Mouse (Mus musculus) E14TG2a.4 (cell line): ENCODE data around the gene 1500009C09Rik.

Experiments
- CTCF ChIP-seq: conservative IDR thresholded peaks from 2 replicates; pipeline ENCODE4 v1.5.1; 2014; ENCODE audit warnings: low read length
- NANOG ChIP-seq: IDR thresholded peaks from 2 replicates; pipeline ENCODE4 v1.6.1; 2014; ENCODE audit warnings: borderline replicate concordance, low read length, mixed read lengths

- TF ChIP-seq CTCF (peak; percentile 60), NANOG (no peak)
These were observed 3.1 kb downstream of the 1500009C09Rik start for GRCm38 (mm10) chr15:82255248-82255647.
